Mouse (Mus musculus) right cerebral cortex, postnatal 25 days (tissue): ENCODE data around the gene Naif1.

ENCODE experiments used
- DNase-seq: peaks from one replicate; pipeline ENCODE4 v3.0.0; 2022

The Naif1 gene

GRCm38 (mm10) chr2:32428262-32428722 is 22.0 kb upstream of the Naif1 start:
- DNase-seq, result peak; percentile 65

GRCm38 (mm10) chr2:32429215-32429891 is 20.9 kb upstream of the Naif1 start:
- no peak for DNase-seq

GRCm38 (mm10) chr2:32430701-32431676 is 19.3 kb upstream of the Naif1 start:
- DNase-seq, result peak; percentile 84

DNA sequence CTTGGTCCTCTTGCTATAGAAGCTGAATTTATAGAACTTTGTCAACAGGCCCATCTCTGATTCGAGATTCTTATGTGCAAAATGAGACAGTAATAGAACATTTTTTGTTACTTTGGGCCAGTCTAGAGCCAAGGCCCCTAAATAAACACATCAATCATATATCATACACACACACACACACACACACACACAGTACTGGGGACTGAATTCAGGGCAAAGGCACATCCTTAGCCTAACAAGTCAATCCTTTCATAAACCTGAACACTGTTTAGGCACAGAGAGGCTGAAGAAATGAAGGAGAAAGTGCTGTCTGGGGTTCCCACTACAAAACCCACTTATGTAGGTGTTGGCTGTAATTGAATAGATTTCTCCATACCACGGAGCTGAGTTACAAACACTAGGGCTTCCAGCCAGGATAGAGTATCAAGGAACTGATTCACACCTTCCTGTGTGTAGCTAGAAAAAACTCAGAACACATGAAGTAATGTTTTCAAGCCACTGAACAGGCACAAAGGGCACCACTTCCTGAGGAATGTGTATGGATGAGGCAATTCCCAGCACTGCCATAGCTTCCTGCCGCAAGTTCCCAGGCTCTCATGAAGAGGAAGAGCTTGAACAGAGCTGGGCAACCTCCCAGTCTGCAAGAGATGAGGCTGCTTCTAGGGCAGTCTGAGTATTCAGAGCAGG is 13.4 kb upstream of the Naif1 start:
- DNase-seq, result no peak

GRCm38 (mm10) chr2:32437612-32438166 is 12.6 kb upstream of the Naif1 start:
- no peak for DNase-seq

DNA sequence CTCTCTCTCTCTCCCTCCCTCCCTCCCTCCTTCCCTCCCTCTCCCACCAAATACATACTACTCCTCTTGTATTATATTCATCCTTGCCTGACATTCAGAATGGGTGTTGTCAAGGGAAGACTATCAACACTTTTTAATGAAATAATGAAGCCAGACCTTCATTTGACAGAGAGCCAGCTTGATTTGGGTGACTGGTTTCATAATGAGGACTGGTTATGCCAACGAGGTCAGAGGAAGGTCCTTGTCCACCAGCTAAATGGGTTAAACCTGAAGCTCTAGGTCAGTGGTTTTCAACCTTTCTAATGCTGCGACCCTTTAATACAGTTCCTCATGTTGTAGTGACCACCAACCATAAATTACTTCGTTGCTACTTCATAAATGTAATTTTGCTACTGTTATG is 11.5 kb upstream of the Naif1 start:
- no peak for DNase-seq

DNA sequence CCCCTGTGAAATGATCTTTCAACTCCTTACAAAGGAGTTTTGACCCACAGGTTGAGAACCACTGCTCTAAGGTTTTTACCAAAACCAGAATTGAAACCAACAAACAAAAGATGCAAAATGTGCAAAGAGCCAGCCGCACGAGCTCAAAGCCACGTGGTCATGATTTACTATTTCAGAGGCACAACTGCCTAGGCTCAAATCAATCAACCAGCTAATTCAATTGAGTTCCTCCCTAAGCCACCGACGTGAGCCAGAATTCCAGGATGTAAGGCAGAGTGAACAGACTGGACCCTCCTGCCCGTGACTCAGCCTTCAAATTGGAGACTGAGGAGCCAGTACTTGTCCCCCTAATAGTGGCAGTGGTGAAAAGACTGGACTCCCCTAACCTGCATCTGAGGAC is 11.1 kb upstream of the Naif1 start:
- DNase-seq, result no peak

- DNase-seq, result no peak
Measured at GRCm38 (mm10) chr2:32440164-32440563, 10.1 kb upstream of the Naif1 start.

DNA sequence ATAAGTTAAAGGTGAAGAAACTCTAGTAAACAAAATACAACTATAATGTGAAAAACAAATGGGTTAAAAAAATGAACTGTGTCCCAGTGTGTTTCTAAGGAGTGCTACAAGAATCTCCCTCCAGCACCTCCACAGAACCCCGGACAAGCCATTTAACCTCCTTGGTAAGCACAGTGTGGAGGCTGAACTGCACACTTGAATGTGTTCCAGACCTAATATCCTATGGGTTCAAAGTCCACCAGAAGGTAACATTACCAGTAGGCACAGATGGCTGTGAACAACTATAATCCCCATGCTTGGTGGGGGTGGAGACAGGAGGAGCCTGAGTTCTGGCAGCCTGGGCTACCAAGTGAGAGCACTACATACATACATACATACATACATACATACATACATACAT is 9.6 kb upstream of the Naif1 start:
- DNase-seq, result no peak

DNA sequence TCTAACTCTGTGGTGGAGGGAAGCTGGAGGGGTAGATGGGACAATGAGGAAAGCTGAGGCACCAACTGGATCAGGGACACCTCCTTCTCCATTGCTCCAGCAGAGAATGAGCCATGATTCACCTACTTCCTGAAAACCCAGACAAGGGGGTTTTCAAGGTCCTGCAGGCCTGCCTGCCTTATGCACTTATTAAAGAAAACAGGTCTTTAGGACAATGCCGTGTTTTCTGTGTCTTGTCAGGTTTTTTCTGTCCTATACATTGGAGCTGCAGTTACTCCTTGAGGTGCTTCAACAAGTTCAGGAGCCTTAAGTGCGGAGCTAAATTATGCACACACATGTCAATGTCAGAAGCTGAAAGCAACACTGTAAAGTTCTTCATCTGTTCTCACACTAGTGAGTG is 8.7 kb upstream of the Naif1 start:
- no peak for DNase-seq

DNA sequence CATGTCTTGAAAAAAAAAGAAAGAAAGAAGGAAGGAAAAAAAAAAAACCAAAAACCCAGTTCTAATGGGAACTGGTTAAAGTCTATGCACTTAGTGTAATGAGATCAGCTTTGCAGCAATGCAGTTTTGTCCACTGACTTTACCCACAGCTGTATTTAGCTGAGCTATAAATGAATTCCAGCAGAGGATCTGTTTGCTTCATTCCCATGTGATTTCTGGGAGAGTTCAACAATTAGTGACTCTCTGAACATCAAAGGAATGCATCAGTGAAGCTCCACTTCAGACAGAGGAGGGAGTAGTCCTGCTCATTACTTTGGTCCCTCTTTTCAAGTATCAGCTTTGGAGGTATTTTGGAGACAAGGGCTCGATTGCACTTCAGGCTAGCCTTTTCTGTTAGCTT is 4.7 kb upstream of the Naif1 start:
- DNase-seq, result no peak

GRCm38 (mm10) chr2:32447264-32447936 is 2.9 kb upstream of the Naif1 start:
- DNase-seq, result peak; percentile 50

DNA sequence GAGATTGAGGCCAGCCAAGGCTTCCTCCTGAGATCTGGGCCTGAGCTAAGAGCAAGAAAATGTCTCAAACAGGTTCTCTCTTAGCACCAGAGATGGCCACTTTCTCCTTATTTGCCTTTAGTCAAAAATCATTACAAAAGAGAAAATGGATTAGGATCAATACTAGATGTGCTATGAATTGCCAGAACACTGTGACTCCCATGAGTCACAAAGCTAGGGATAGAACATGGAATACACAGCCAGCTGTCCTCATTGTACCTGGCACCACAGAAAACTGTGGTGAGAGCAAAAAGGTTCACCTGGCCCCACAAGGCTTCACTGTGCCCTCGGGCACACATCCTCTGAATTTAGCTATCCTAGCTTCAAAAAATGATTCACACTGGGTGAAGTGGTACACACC is 1.8 kb upstream of the Naif1 start:
- no peak for DNase-seq

- peak; percentile 98 for DNase-seq
Measured at GRCm38 (mm10) chr2:32450881-32451844, 906 bp downstream of the Naif1 start, which contains the start of gene Slc25a25. Gene Slc25a25 (minus strand): TSS chr2:32451445.

GRCm38 (mm10) chr2:32451870-32452372 is 1.7 kb downstream of the Naif1 start:
- peak; percentile 99 for DNase-seq

- peak; percentile 15 for DNase-seq
Measured at GRCm38 (mm10) chr2:32452441-32452971, 2.2 kb downstream of the Naif1 start.

GRCm38 (mm10) chr2:32453641-32454303 is 3.5 kb downstream of the Naif1 start:
- DNase-seq, result no peak

DNA sequence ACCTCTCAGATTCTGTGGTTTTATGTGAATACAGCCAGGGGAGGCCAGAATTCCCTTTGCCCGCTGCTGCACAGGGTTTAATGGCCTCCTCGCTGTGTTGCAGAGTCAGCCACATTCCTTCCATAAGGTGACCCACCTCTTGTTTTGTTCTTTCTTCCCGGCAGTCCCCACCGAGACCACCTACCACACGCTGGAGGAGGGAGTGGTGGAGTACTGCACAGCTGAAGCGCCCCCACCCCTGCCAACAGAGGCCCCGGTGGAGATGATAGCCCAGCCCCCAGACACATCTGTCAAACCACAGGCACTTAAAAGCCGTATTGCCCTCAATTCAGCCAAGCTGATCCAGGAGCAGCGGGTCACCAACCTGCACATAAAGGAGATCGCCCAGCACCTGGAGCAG is 4.4 kb downstream of the Naif1 start:
- DNase-seq, result no peak

DNA sequence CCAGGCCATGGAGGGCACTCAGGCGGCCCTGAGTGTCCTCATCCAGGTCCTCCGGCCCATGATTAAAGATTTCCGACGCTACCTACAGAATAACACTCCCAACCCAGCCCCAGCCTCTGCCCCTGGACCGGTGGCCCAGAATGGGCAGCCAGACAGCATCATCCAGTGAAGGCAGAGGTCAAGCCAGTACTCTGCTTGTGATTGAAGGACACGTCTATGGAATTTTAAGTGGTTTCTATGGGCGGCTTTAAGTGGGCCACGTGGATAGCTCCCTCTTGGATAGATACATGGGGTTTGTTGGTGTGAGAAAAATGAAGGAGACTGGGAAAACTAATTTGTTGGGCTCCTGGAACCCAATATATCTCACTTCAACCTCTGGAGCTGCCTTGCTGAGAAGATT is 4.8 kb downstream of the Naif1 start:
- DNase-seq, result no peak

DNA sequence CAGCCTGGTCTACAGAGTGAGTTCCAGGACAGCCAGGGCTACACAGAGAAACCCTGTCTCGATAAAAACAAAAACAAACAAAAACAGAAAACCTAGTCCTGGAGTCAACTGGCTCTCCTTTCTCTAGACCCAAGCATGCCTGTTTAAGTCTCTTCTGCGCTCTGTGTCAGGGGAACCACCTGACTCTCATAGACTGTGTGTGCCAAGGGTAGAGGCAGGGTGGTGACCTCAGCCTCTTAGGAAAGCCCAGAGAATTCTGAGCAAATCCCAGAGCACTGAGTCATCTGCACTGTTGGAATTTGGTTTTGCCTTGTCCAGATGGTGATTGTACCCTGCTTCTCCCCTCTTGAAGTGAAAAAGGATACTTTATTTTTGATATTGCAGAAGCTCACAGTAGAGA is 8.0 kb downstream of the Naif1 start:
- DNase-seq, result no peak
